Mouse (Mus musculus) forebrain, embryonic 10.5 days (tissue): Measurements from ENCODE around the gene Lamb3. TPM values are rescaled to one million over a fixed set of nuclear protein-coding genes. Genes with fewer than 3 reads are reported as not detected.

Experiments
- DNase-seq: peaks from one replicate; pipeline ENCODE4 v3.0.0-alpha.2; 2017; ENCODE audit warnings: low spot score; ENCODE audit errors: extremely low spot score
- H3K27ac ChIP-seq: fragments of 300-500 bp; sonication (generic); 2 replicates; pipeline ENCODE4 v1.5.1; 2016; ENCODE audit warnings: mild to moderate bottlenecking
- H3K27me3 ChIP-seq: fragments of 300-500 bp; sonication (generic); 2 replicates; pipeline ENCODE4 v1.6.1; 2016; ENCODE audit warnings: mild to moderate bottlenecking; ENCODE audit not compliant: poor library complexity, severe bottlenecking
- H3K36me3 ChIP-seq: fragments of 300-500 bp; sonication (generic); replicated peaks from 2 replicates; pipeline ENCODE4 v1.6.1; 2016; ENCODE audit warnings: mild to moderate bottlenecking, moderate library complexity
- H3K4me1 ChIP-seq: fragments of 300-500 bp; sonication (generic); 2 replicates; pipeline ENCODE4 v1.6.1; 2016
- H3K4me3 ChIP-seq: fragments of 300-500 bp; sonication (generic); 2 replicates; pipeline ENCODE4 v1.5.1; 2016; ENCODE audit warnings: mild to moderate bottlenecking, moderate library complexity
- H3K9me3 ChIP-seq: fragments of 300-500 bp; sonication (generic); 2 replicates; pipeline ENCODE4 v1.6.1; 2016; ENCODE audit warnings: mild to moderate bottlenecking, moderate library complexity
- WGBS: fragments of 180-500 bp; shearing (Covaris S2); methylation state at CpG from one replicate; pipeline ENCODE4 v1.1.7; 2016; 5-methylcytosine and 5-hydroxymethylcytosine counted together
- polyA plus RNA-seq: library from polyadenylated mRNA; unstranded; fragments of >200 nt; fragmentation: Nextera tagmentation; extraction: Ambion mirVana; gene quantifications from 2 replicates; pipeline ENCODE4 v1.2.1, GENCODE M21; 2016

The Lamb3 gene
- polyA plus RNA-seq, 1 experiment from 2014 or later, result 0.14 TPM

- WGBS, result 67% methylated on average over 3 of the region's 3 CpGs
- no peaks in the 10 kb centered on the region for H3K27me3 ChIP-seq
- peaks cover 4% of the 10 kb centered on the region; the same call in 1 of the 2 replicates for H3K4me1 ChIP-seq
- no peak overlapping the region for H3K27ac ChIP-seq
- no peaks in the 10 kb centered on the region for H3K9me3 ChIP-seq
- no peaks in the 10 kb centered on the region for H3K36me3 ChIP-seq
- DNase-seq, result no peak
- H3K4me3 ChIP-seq, result no peak overlapping the region
Measured at GRCm38 (mm10) chr1:193319721-193320120, 112.2 kb downstream of the Lamb3 start.

- H3K27me3 ChIP-seq, result no peaks in the 10 kb centered on the region
- no peak overlapping the region for H3K4me3 ChIP-seq
- H3K27ac ChIP-seq, result no peak overlapping the region
- DNase-seq, result no peak
- 91% methylated on average over 8 of the region's 8 CpGs for WGBS
- H3K4me1 ChIP-seq, result peaks cover 4% of the 10 kb centered on the region; the same call in 1 of the 2 replicates
- no peaks in the 10 kb centered on the region for H3K9me3 ChIP-seq
- no peaks in the 10 kb centered on the region for H3K36me3 ChIP-seq
Measured at GRCm38 (mm10) chr1:193320398-193320797, 112.9 kb downstream of the Lamb3 start.

GRCm38 (mm10) chr1:193323686-193324085, 116.2 kb downstream of the Lamb3 start:
- Histone ChIP-seq H3K4me1 (peaks cover 10% of the 10 kb centered on the region), H3K27ac (no peak overlapping the region), H3K27me3 (no peaks in the 10 kb centered on the region), H3K4me3 (no peak overlapping the region), H3K9me3 (no peaks in the 10 kb centered on the region), H3K36me3 (no peaks in the 10 kb centered on the region)
- WGBS, result 90% methylated on average over 6 of the region's 6 CpGs
- DNase-seq, result no peak

GRCm38 (mm10) chr1:193324224-193324623, 116.7 kb downstream of the Lamb3 start:
- Histone ChIP-seq H3K27ac (no peak overlapping the region), H3K9me3 (no peaks in the 10 kb centered on the region), H3K36me3 (no peaks in the 10 kb centered on the region), H3K4me1 (peaks cover 15% of the 10 kb centered on the region), H3K27me3 (no peaks in the 10 kb centered on the region), H3K4me3 (no peak overlapping the region)
- DNase-seq, result no peak
- 44% methylated on average over 2 of the region's 2 CpGs for WGBS

GRCm38 (mm10) chr1:193325891-193326290, 118.4 kb downstream of the Lamb3 start:
- H3K9me3 ChIP-seq, result no peaks in the 10 kb centered on the region
- peaks cover 32% of the 10 kb centered on the region for H3K4me1 ChIP-seq
- H3K27ac ChIP-seq, result no peak overlapping the region
- no peak for DNase-seq
- WGBS, result 89% methylated on average over 6 of the region's 6 CpGs
- no peaks in the 10 kb centered on the region for H3K36me3 ChIP-seq
- peaks cover 4% of the 10 kb centered on the region; the same call in 1 of the 2 replicates for H3K27me3 ChIP-seq
- H3K4me3 ChIP-seq, result no peak overlapping the region

- H3K27ac ChIP-seq, result no peak overlapping the region
Measured at GRCm38 (mm10) chr1:193326456-193327145, 119.1 kb downstream of the Lamb3 start.

GRCm38 (mm10) chr1:193327216-193327615, 119.7 kb downstream of the Lamb3 start:
- Histone ChIP-seq H3K9me3 (no peaks in the 10 kb centered on the region), H3K4me1 (peaks cover 32% of the 10 kb centered on the region), H3K27me3 (peaks cover 7% of the 10 kb centered on the region; the same call in 1 of the 2 replicates), H3K36me3 (no peaks in the 10 kb centered on the region), H3K4me3 (no peak overlapping the region), H3K27ac (no peak overlapping the region)
- WGBS, result 83% methylated on average over 1 of the region's 1 CpGs
- DNase-seq, result no peak

More at GRCm38 (mm10) chr1:193326456-193327145, 119.1 kb downstream of the Lamb3 start:
- 76% methylated on average over 7 of the region's 7 CpGs for WGBS
- H3K4me1 ChIP-seq, result peaks cover 32% of the 10 kb centered on the region
- no peaks in the 10 kb centered on the region for H3K9me3 ChIP-seq
- no peak for DNase-seq
- H3K4me3 ChIP-seq, result no peak overlapping the region
- H3K27me3 ChIP-seq, result peaks cover 7% of the 10 kb centered on the region; the same call in 1 of the 2 replicates
- H3K36me3 ChIP-seq, result no peaks in the 10 kb centered on the region

GRCm38 (mm10) chr1:193327686-193328085, 120.2 kb downstream of the Lamb3 start:
- Histone ChIP-seq H3K27me3 (peaks cover 7% of the 10 kb centered on the region; the same call in 1 of the 2 replicates), H3K27ac (no peak overlapping the region), H3K9me3 (no peaks in the 10 kb centered on the region), H3K4me1 (peaks cover 32% of the 10 kb centered on the region), H3K4me3 (no peak overlapping the region), H3K36me3 (no peaks in the 10 kb centered on the region)
- WGBS, result 86% methylated on average over 5 of the region's 5 CpGs
- no peak for DNase-seq

GRCm38 (mm10) chr1:193329557-193329956, 122.1 kb downstream of the Lamb3 start:
- Histone ChIP-seq H3K4me3 (no peak overlapping the region), H3K4me1 (peaks cover 37% of the 10 kb centered on the region), H3K36me3 (no peaks in the 10 kb centered on the region), H3K27ac (peak overlapping the region; percentile 58), H3K27me3 (peaks cover 7% of the 10 kb centered on the region; the same call in 1 of the 2 replicates), H3K9me3 (no peaks in the 10 kb centered on the region)
- 80% methylated on average over 9 of the region's 9 CpGs for WGBS
- no peak for DNase-seq

GRCm38 (mm10) chr1:193330172-193330571, 122.7 kb downstream of the Lamb3 start:
- H3K4me3 ChIP-seq, result no peak overlapping the region
- peak; percentile 58 for DNase-seq
- H3K9me3 ChIP-seq, result no peaks in the 10 kb centered on the region
- 39% methylated on average over 10 of the region's 10 CpGs for WGBS
- peaks cover 42% of the 10 kb centered on the region for H3K4me1 ChIP-seq
- peak overlapping the region; percentile 58 for H3K27ac ChIP-seq
- no peaks in the 10 kb centered on the region for H3K36me3 ChIP-seq
- H3K27me3 ChIP-seq, result peaks cover 7% of the 10 kb centered on the region; the same call in 1 of the 2 replicates

GRCm38 (mm10) chr1:193330626-193331025, 123.1 kb downstream of the Lamb3 start:
- no peak for DNase-seq

GRCm38 (mm10) chr1:193332018-193332417, 124.5 kb downstream of the Lamb3 start:
- no peaks in the 10 kb centered on the region for H3K36me3 ChIP-seq
- peaks cover 41% of the 10 kb centered on the region for H3K4me1 ChIP-seq
- 88% methylated on average over 13 of the region's 13 CpGs for WGBS
- peaks cover 7% of the 10 kb centered on the region; the same call in 1 of the 2 replicates for H3K27me3 ChIP-seq
- DNase-seq, result no peak
- no peak overlapping the region for H3K27ac ChIP-seq
- H3K4me3 ChIP-seq, result no peak overlapping the region
- H3K9me3 ChIP-seq, result no peaks in the 10 kb centered on the region

More at GRCm38 (mm10) chr1:193330626-193331025, 123.1 kb downstream of the Lamb3 start:
- 84% methylated on average over 7 of the region's 7 CpGs for WGBS
- Histone ChIP-seq H3K9me3 (no peaks in the 10 kb centered on the region), H3K4me3 (no peak overlapping the region), H3K4me1 (peaks cover 46% of the 10 kb centered on the region), H3K27me3 (peaks cover 7% of the 10 kb centered on the region; the same call in 1 of the 2 replicates), H3K36me3 (no peaks in the 10 kb centered on the region), H3K27ac (peak overlapping the region; percentile 58)

GRCm38 (mm10) chr1:193332671-193333070, 125.2 kb downstream of the Lamb3 start:
- no peaks in the 10 kb centered on the region for H3K9me3 ChIP-seq
- WGBS, result 86% methylated on average over 1 of the region's 1 CpGs

More at GRCm38 (mm10) chr1:193332671-193333070, 125.2 kb downstream of the Lamb3 start:
- Histone ChIP-seq H3K4me1 (peaks cover 41% of the 10 kb centered on the region), H3K4me3 (no peak overlapping the region), H3K36me3 (no peaks in the 10 kb centered on the region), H3K27ac (no peak overlapping the region), H3K27me3 (peaks cover 7% of the 10 kb centered on the region; the same call in 1 of the 2 replicates)
- DNase-seq, result no peak
